Mouse (Mus musculus) heart, embryonic 14.5 days (tissue): Measurements from ENCODE around the gene Galnt3. TPM values are rescaled to one million over a fixed set of nuclear protein-coding genes. Genes with fewer than 3 reads are reported as not detected.

ENCODE experiments used
- ATAC-seq: fragments of 200-750 bp; cut with Nextera tagmentation; 2 replicates; pipeline ENCODE4 v1.8.0; 2017; ENCODE audit warnings: low read depth, moderate TSS enrichment; ENCODE audit not compliant: insufficient number of reproducible peaks, insufficient read depth, low FRiP score
- H3K27ac ChIP-seq, 2 experiments: fragments of 200-500 bp in 1 of 2; fragments of 300-500 bp in 1 of 2; sonication (generic) in 1 of 2; replicated peaks in 1 of 2; 2 replicates each; pipeline ENCODE4 v1.5.1; 2012 to 2014; ENCODE audit warnings: low read depth in 2 of 2, low read length in 2 of 2, control low read depth in 1 of 2, mild to moderate bottlenecking in 1 of 2, mixed read lengths in 1 of 2; ENCODE audit not compliant: control insufficient read depth in 1 of 2, insufficient read depth in 1 of 2
- H3K27me3 ChIP-seq: fragments of 300-500 bp; sonication (generic); 2 replicates; pipeline ENCODE4 v1.6.1; 2014; ENCODE audit warnings: mild to moderate bottlenecking, low read length, control low read depth; ENCODE audit not compliant: control insufficient read depth, insufficient read depth
- H3K36me3 ChIP-seq: fragments of 300-500 bp; sonication (generic); 2 replicates; pipeline ENCODE4 v1.6.1; 2014; ENCODE audit warnings: mild to moderate bottlenecking, control low read depth, low read length, mixed read lengths; ENCODE audit not compliant: control insufficient read depth, insufficient read depth
- H3K4me1 ChIP-seq, 2 experiments: fragments of 200-500 bp in 1 of 2; fragments of 300-500 bp in 1 of 2; sonication (generic) in 1 of 2; 2 replicates each; pipeline ENCODE4 v1.6.1; 2012 to 2014; ENCODE audit warnings: low read length in 2 of 2, control low read depth in 1 of 2, mixed read lengths in 1 of 2; ENCODE audit not compliant: control insufficient read depth in 2 of 2, insufficient read depth in 2 of 2
- H3K4me2 ChIP-seq: fragments of 300-500 bp; sonication (generic); 2 replicates; pipeline ENCODE4 v1.6.1; 2014; ENCODE audit warnings: mild to moderate bottlenecking, low read length
- H3K4me3 ChIP-seq, 2 experiments: fragments of 200-500 bp in 1 of 2; fragments of 300-500 bp in 1 of 2; sonication (generic) in 1 of 2; 2 replicates each; pipeline ENCODE4 v1.5.1; 2012 to 2014; ENCODE audit warnings: low read length in 2 of 2, mild to moderate bottlenecking in 2 of 2, control low read depth in 1 of 2, low read depth in 1 of 2, moderate library complexity in 1 of 2; ENCODE audit not compliant: control insufficient read depth in 1 of 2, insufficient read depth in 1 of 2
- H3K9ac ChIP-seq: fragments of 300-500 bp; sonication (generic); 2 replicates; pipeline ENCODE4 v1.6.1; 2014; ENCODE audit warnings: mild to moderate bottlenecking, low read length
- H3K9me3 ChIP-seq: fragments of 300-500 bp; sonication (generic); 2 replicates; pipeline ENCODE4 v1.6.1; 2016; ENCODE audit warnings: low read length, control low read depth; ENCODE audit not compliant: control insufficient read depth
- WGBS: fragments of 180-500 bp; shearing (Covaris S2); extraction: QIAGEN DNeasy Blood & Tissue Kit; methylation state at CpG from one replicate; pipeline ENCODE4 v1.1.7; 2014; 5-methylcytosine and 5-hydroxymethylcytosine counted together
- polyA plus RNA-seq: library from polyadenylated mRNA; unstranded; fragments of >200 nt; fragmentation: Nextera tagmentation; extraction: Ambion mirVana; gene quantifications from 2 replicates; pipeline ENCODE4 v1.2.1, GENCODE M21; 2014

Galnt3 gene
- polyA plus RNA-seq, 1 experiment from 2014 or later = 0.45 TPM

DNA sequence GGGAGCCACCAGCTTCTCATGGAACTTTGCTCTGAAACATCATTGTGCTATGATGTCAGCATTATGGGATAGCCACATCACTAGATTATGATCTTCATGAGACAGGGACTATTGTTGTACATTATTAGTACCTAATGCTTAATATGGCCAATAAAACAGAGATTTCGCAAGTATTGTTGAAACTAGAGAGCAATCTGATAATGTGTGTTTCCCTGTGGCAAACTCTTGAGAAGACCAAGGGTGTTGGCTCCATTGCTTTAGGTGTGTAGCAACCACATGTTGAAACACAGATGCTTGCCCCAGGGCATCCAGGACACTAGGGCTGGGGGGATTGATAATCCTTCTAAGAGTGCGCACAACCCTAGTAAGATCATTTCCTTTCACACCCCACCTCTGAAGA is 44.1 kb downstream of the Galnt3 start:
- ATAC-seq = no peak
- no peaks in the 10 kb centered on the region for H3K9me3 ChIP-seq
- no peak overlapping the region for H3K4me2 ChIP-seq
- H3K36me3 ChIP-seq = no peaks in the 10 kb centered on the region
- H3K27ac ChIP-seq = no peak overlapping the region
- no peaks in the 10 kb centered on the region for H3K4me1 ChIP-seq
- H3K9ac ChIP-seq = no peak overlapping the region
- no peak overlapping the region for H3K4me3 ChIP-seq
- WGBS = 93% methylated on average over 2 of the region's 2 CpGs
- H3K27me3 ChIP-seq = no peaks in the 10 kb centered on the region

DNA sequence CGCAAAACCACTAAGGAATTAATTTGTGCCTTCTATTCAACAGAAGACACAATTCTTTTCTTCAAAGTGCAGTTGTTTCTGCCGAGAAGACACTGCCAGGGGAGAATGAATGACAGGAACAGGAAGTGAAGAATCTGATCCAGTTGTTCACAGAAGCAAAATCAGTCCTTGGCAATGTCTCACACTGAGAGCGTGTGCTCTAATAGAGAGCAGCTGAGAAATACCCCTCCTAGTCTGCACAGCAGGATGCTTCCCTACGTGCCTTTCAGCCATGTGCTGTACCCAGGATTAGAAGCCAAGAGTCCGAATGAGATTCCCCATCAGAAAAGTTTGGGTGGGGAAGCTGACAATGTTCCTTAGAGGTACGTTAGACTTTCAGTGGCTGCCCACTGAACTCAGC is 55.3 kb downstream of the Galnt3 start:
- Histone ChIP-seq H3K9me3 (no peaks in the 10 kb centered on the region), H3K9ac (no peak overlapping the region), H3K27me3 (no peaks in the 10 kb centered on the region), H3K4me1 (no peaks in the 10 kb centered on the region), H3K4me3 (no peak overlapping the region), H3K27ac (no peak overlapping the region), H3K36me3 (no peaks in the 10 kb centered on the region), H3K4me2 (no peak overlapping the region)
- ATAC-seq = no peak
- 42% methylated on average over 6 of the region's 6 CpGs for WGBS

- WGBS = 83% methylated on average over 10 of the region's 10 CpGs
- Histone ChIP-seq H3K27me3 (no peaks in the 10 kb centered on the region), H3K4me2 (no peak overlapping the region), H3K36me3 (no peaks in the 10 kb centered on the region), H3K27ac (no peak overlapping the region), H3K4me1 (no peaks in the 10 kb centered on the region), H3K4me3 (no peak overlapping the region), H3K9ac (no peak overlapping the region), H3K9me3 (no peaks in the 10 kb centered on the region)
- no peak for ATAC-seq
Observed at GRCm38 (mm10) chr2:66063291-66063690, 61.5 kb downstream of the Galnt3 start.

DNA sequence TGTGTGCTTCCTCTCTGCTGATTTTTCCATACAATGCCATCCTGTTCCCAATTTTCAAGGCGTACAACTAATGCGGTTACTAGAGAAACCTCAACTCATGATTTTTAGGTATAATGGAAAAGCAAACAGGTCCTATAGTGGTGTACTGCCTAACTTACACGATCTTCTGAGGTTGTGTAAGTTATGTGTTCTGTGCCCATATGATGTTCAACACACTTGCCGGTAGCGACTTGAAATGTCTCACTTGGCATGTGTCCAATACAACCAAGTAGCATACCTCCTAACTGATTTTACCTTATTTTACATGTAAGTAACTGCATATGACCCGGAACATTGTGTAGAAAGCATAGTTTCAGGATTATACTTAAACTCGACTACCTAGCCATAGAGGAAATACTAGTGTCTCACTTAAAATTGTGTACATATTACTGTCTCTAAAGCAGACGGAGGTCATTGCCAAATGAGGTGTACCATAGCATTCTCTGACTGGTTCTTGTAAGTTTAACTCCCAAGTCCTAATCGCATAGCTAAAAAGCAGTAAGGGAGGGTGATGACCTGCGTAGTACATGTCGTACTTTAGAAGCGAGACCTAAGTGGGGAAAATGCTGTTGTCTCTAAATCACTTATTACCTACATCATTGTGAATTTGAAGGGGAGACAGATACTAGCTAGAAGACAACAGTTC is 80.2 kb downstream of the Galnt3 start:
- Histone ChIP-seq H3K9me3 (no peaks in the 10 kb centered on the region; the same call in 1 of the 2 replicates), H3K4me2 (no peak overlapping the region), H3K4me3 (no peak overlapping the region), H3K27me3 (no peaks in the 10 kb centered on the region), H3K36me3 (no peaks in the 10 kb centered on the region), H3K27ac (no peak overlapping the region), H3K9ac (no peak overlapping the region), H3K4me1 (no peaks in the 10 kb centered on the region)
- ATAC-seq = no peak
- WGBS = 81% methylated on average over 12 of the region's 12 CpGs

GRCm38 (mm10) chr2:66043441-66044404 is 81.1 kb downstream of the Galnt3 start:
- Histone ChIP-seq H3K9me3 (no peaks in the 10 kb centered on the region; the same call in 1 of the 2 replicates), H3K4me3 (no peak overlapping the region), H3K4me1 (no peaks in the 10 kb centered on the region), H3K4me2 (no peak overlapping the region), H3K27ac (no peak overlapping the region), H3K27me3 (no peaks in the 10 kb centered on the region), H3K36me3 (no peaks in the 10 kb centered on the region), H3K9ac (no peak overlapping the region)
- no peak for ATAC-seq
- 61% methylated on average over 17 of the region's 17 CpGs for WGBS

GRCm38 (mm10) chr2:66041917-66042419 is 82.8 kb downstream of the Galnt3 start:
- ATAC-seq = no peak
- no peak overlapping the region for H3K4me2 ChIP-seq
- no peaks in the 10 kb centered on the region for H3K36me3 ChIP-seq
- WGBS = 67% methylated on average over 9 of the region's 9 CpGs
- no peak overlapping the region for H3K4me3 ChIP-seq
- no peak overlapping the region for H3K9ac ChIP-seq
- H3K4me1 ChIP-seq = no peaks in the 10 kb centered on the region
- no peak overlapping the region for H3K27ac ChIP-seq
- H3K27me3 ChIP-seq = no peaks in the 10 kb centered on the region
- H3K9me3 ChIP-seq = no peaks in the 10 kb centered on the region

GRCm38 (mm10) chr2:66041203-66041916 is 83.4 kb downstream of the Galnt3 start:
- H3K9me3 ChIP-seq = no peaks in the 10 kb centered on the region
- H3K4me2 ChIP-seq = no peak overlapping the region
- H3K27me3 ChIP-seq = no peaks in the 10 kb centered on the region
- no peak overlapping the region for H3K27ac ChIP-seq
- 90% methylated on average over 21 of the region's 21 CpGs for WGBS
- ATAC-seq = no peak
- no peak overlapping the region for H3K9ac ChIP-seq
- H3K4me1 ChIP-seq = no peaks in the 10 kb centered on the region
- no peaks in the 10 kb centered on the region for H3K36me3 ChIP-seq
- H3K4me3 ChIP-seq = no peak overlapping the region
